Mouse (Mus musculus): ENCODE measurements around the gene Apol8. TPM values are rescaled to one million over a fixed set of nuclear protein-coding genes. Genes with fewer than 3 reads are reported as not detected.

Gene Apol8
- polyA plus RNA-seq, 1 experiment: not detected

DNA sequence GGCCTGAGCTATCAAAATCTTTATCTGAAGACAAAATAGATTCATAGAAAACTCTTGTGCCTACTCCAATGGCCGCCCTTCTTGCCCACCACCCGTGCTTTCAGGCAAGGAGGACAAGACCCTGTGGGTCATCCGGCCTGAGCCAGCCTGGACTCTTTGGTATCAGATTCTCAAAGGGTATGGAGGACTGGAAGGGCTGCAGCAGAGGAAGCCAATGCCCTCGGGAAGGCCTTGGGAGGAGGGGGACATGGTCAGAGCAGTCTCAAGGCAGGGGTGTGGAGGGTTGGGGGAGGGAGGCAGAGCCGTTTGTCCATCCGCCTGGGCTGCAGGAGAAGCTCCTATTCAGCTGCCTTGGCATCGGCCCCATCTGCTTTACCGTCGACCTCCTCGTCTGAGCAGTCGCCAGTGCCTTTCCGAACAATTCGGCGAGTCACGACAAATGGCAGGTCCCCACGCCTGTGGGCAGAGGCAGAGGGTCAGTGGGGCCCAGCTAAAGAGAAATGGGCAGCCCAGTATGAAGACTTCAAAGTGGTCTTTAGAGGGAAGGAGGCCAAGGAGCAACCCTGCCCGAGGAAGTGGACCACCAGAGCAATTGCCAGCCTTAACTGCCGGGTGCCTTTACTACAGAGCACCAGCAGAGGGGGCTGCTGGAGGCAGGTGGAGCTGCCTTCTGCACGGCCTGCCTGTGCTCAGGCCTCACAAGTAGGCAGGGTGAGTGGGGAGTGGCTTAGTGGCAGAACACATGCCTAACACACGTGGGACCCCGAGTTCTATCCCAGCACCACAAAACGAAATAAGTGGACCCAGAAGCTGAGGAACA, 5.0 kb upstream of the Apol8 start:
- TF ChIP-seq POLR2A (IDR thresholded peaks at IDR 0.05; ENCODE audit: insufficient read depth, low read depth, low read length): no peak
- peak; percentile 66 for TF ChIP-seq CTCF (IDR thresholded peaks at IDR 0.05; ENCODE audit: insufficient read depth, low read depth, low read length)
- Histone ChIP-seq H3K4me3 (ENCODE audit: insufficient read depth, low read depth, low read length) (no peak overlapping the region), H3K27ac (ENCODE audit: insufficient read depth, low read depth, low read length) (no peak overlapping the region), H3K4me1 (ENCODE audit: control insufficient read depth, insufficient read depth, low read length) (peaks cover 14% of the 10 kb centered on the region)
- 60% methylated on average over 22 of the region's 22 CpGs for WGBS

DNA sequence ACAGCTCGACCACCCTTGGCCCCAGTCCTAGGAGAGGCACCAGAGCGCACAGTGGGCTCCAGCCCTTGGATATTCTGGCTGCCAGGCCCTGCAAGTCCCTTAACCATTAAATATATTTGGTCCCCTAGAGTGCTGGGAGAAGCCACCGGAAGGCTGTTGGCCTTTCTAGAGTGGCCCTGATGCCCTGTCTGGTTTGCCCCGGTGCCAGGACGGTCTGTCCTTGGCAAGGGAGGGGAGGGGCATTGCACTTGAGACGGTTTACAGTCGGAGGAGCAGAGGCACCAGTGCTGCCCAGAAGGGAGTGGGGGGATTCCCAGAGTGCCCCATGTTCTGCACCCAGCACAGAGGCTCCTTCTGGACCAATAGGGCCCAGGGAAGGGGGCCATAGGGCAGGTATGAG, 4.3 kb upstream of the Apol8 start:
- Histone ChIP-seq H3K27ac (ENCODE audit: insufficient read depth, low read depth, low read length) (no peak overlapping the region), H3K4me3 (ENCODE audit: insufficient read depth, low read depth, low read length) (no peak overlapping the region), H3K4me1 (ENCODE audit: control insufficient read depth, insufficient read depth, low read length) (peaks cover 14% of the 10 kb centered on the region)
- TF ChIP-seq CTCF (IDR thresholded peaks at IDR 0.05; ENCODE audit: insufficient read depth, low read depth, low read length): no peak
- WGBS: 81% methylated on average over 7 of the region's 7 CpGs

- H3K4me1 ChIP-seq (ENCODE audit: control insufficient read depth, insufficient read depth, low read length): peaks cover 14% of the 10 kb centered on the region
- WGBS: 53% methylated on average over 16 of the region's 16 CpGs
- TF ChIP-seq POLR2A (IDR thresholded peaks at IDR 0.05; ENCODE audit: insufficient read depth, low read depth, low read length) (no peak), CTCF (IDR thresholded peaks at IDR 0.05; ENCODE audit: insufficient read depth, low read depth, low read length) (no peak)
- H3K27ac ChIP-seq (ENCODE audit: insufficient read depth, low read depth, low read length): no peak overlapping the region
- no peak overlapping the region for H3K4me3 ChIP-seq (ENCODE audit: insufficient read depth, low read depth, low read length)
These were observed 3.2 kb upstream of the Apol8 start for GRCm38 (mm10) chr15:77760037-77760436.

GRCm38 (mm10) chr15:77757586-77758226, 903 bp upstream of the Apol8 start:
- no peak overlapping the region for H3K4me3 ChIP-seq (ENCODE audit: insufficient read depth, low read depth, low read length)
- TF ChIP-seq CTCF (IDR thresholded peaks at IDR 0.05; ENCODE audit: insufficient read depth, low read depth, low read length): no peak
- TF ChIP-seq POLR2A (IDR thresholded peaks at IDR 0.05; ENCODE audit: insufficient read depth, low read depth, low read length): no peak
- peaks cover 16% of the 10 kb centered on the region for H3K4me1 ChIP-seq (ENCODE audit: control insufficient read depth, insufficient read depth, low read length)
- H3K27ac ChIP-seq (ENCODE audit: insufficient read depth, low read depth, low read length): no peak overlapping the region
- WGBS: 87% methylated on average over 4 of the region's 4 CpGs

DNA sequence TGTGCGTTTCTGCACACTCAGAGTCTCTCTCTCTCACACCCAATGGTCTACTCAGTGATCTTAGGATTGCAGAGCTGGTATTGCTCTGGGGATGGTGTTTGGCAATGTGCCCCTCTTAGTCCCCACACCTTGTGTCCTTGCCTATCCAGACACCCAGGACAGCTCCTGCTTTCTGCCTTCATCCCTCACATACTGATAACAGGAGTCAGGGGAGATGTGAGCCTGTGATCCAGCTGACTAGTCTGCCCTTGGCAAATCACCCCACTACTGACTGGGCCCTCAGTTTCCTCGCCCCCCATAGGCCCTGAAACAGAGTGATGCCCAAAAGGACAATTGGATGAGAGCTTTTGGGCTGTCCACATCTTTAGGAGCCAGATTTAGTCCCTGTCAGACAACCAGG, 722 bp downstream of the Apol8 start:
- no peak overlapping the region for H3K4me3 ChIP-seq (ENCODE audit: insufficient read depth, low read depth, low read length)
- H3K27ac ChIP-seq (ENCODE audit: insufficient read depth, low read depth, low read length): no peak overlapping the region
- H3K4me1 ChIP-seq (ENCODE audit: control insufficient read depth, insufficient read depth, low read length): peaks cover 18% of the 10 kb centered on the region
- 72% methylated on average over 2 of the region's 2 CpGs for WGBS
- no peak for TF ChIP-seq POLR2A (IDR thresholded peaks at IDR 0.05; ENCODE audit: insufficient read depth, low read depth, low read length)
- no peak for TF ChIP-seq CTCF (IDR thresholded peaks at IDR 0.05; ENCODE audit: insufficient read depth, low read depth, low read length)

DNA sequence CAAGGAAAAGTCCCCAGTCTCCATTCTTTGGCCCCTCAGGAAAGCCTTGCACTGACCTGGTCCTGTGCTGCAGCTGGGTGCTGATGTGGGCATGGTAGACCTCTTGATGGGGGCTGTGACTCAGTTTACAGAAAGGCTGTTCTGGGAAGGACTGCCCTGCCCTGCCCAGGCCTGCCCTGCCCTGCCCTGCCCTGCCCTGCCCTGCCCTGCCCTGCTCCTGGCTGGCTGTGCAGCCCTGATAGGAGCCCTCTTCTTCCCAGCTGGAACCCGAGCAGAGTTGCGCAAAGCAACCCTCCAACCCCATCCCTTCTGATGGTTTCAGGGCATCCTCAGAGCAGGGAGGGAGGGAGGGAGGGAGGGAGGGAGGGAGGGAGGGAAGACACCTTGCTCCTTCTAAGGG, 1.7 kb downstream of the Apol8 start:
- H3K4me3 ChIP-seq (ENCODE audit: insufficient read depth, low read depth, low read length): no peak overlapping the region
- H3K4me1 ChIP-seq (ENCODE audit: control insufficient read depth, insufficient read depth, low read length): peaks cover 13% of the 10 kb centered on the region
- WGBS: 86% methylated on average over 2 of the region's 2 CpGs
- H3K27ac ChIP-seq (ENCODE audit: insufficient read depth, low read depth, low read length): no peak overlapping the region
- TF ChIP-seq POLR2A (IDR thresholded peaks at IDR 0.05; ENCODE audit: insufficient read depth, low read depth, low read length): no peak
- TF ChIP-seq CTCF (IDR thresholded peaks at IDR 0.05; ENCODE audit: insufficient read depth, low read depth, low read length): no peak

GRCm38 (mm10) chr15:77752443-77752842, 4.4 kb downstream of the Apol8 start:
- WGBS: 31% methylated on average over 11 of the region's 11 CpGs
- Histone ChIP-seq H3K27ac (ENCODE audit: insufficient read depth, low read depth, low read length) (no peak overlapping the region), H3K4me1 (ENCODE audit: control insufficient read depth, insufficient read depth, low read length) (peaks cover 9% of the 10 kb centered on the region; the same call in 1 of the 2 replicates), H3K4me3 (ENCODE audit: insufficient read depth, low read depth, low read length) (no peak overlapping the region)
- TF ChIP-seq POLR2A (IDR thresholded peaks at IDR 0.05; ENCODE audit: insufficient read depth, low read depth, low read length) (no peak), CTCF (IDR thresholded peaks at IDR 0.05; ENCODE audit: insufficient read depth, low read depth, low read length) (no peak)

DNA sequence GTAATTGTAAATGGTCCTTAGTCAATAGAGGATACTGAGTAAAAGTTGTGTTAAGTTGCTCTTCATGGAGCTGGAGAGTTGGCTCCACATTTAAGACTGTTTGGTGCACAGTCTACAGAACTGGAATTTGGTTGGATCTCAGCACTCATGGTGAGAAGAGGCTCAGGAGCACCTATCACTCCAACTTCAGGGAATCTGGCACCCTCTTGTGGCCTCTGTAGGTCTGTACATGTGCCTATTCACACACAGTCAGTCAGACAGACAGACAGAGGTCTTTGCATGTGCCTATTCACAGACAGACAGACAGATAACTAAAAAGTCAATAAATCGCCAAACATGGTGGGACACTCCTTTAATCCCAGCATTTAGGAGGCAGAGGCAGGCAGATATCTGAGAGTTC, 6.3 kb downstream of the Apol8 start:
- TF ChIP-seq POLR2A (IDR thresholded peaks at IDR 0.05; ENCODE audit: insufficient read depth, low read depth, low read length) (no peak), CTCF (IDR thresholded peaks at IDR 0.05; ENCODE audit: insufficient read depth, low read depth, low read length) (no peak)
- WGBS: 30% methylated on average over 1 of the region's 1 CpGs
- H3K4me1 ChIP-seq (ENCODE audit: control insufficient read depth, insufficient read depth, low read length): peaks cover 6% of the 10 kb centered on the region; the same call in 1 of the 2 replicates

GRCm38 (mm10) chr15:77749717-77750116, 7.1 kb downstream of the Apol8 start:
- H3K4me1 ChIP-seq (ENCODE audit: control insufficient read depth, insufficient read depth, low read length): peaks cover 6% of the 10 kb centered on the region; the same call in 1 of the 2 replicates
- H3K4me3 ChIP-seq (ENCODE audit: insufficient read depth, low read depth, low read length): no peak overlapping the region
- no peak for TF ChIP-seq CTCF (IDR thresholded peaks at IDR 0.05; ENCODE audit: insufficient read depth, low read depth, low read length)
- TF ChIP-seq POLR2A (IDR thresholded peaks at IDR 0.05; ENCODE audit: insufficient read depth, low read depth, low read length): no peak
- no peak overlapping the region for H3K27ac ChIP-seq (ENCODE audit: insufficient read depth, low read depth, low read length)
- WGBS: 95% methylated on average over 10 of the region's 10 CpGs

More for the DNA sequence above, 6.3 kb downstream of the Apol8 start:
- H3K4me3 ChIP-seq (ENCODE audit: insufficient read depth, low read depth, low read length): no peak overlapping the region
- no peak overlapping the region for H3K27ac ChIP-seq (ENCODE audit: insufficient read depth, low read depth, low read length)
